Mouse (Mus musculus) thymus, postnatal 14 days (tissue): ENCODE measurements around the gene Unc5b.

ENCODE experiments used
- DNase-seq: peaks from one replicate; pipeline ENCODE4 v3.0.0; 2021

The Unc5b gene

DNA sequence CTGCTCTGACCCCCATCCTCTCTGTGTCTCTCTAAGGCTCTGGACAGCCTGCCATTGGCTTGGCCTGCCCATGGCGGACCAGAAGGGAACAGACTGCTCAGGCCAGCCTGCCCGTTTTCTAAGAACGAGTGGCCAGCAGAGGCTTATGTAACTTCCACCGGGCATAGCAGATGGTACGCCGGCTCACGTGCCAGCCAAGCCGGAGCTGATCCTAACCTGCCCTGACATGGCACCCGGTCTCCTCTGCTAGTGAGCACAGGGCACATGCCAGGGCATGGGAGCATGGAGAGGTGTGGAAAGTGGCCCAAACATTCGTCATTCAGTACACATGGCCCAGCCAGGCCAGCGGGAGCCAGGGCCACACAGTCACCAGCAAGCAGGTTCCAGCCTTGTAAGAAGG, 10.8 kb downstream of the Unc5b start:
- no peak for DNase-seq

GRCm38 (mm10) chr10:60819654-60820192, 11.7 kb downstream of the Unc5b start:
- no peak for DNase-seq

GRCm38 (mm10) chr10:60819179-60819578, 12.2 kb downstream of the Unc5b start:
- DNase-seq: no peak

- DNase-seq: no peak
Measured at GRCm38 (mm10) chr10:60818708-60819107, 12.7 kb downstream of the Unc5b start.

- DNase-seq: no peak
Measured at GRCm38 (mm10) chr10:60817868-60818267, 13.5 kb downstream of the Unc5b start.

DNA sequence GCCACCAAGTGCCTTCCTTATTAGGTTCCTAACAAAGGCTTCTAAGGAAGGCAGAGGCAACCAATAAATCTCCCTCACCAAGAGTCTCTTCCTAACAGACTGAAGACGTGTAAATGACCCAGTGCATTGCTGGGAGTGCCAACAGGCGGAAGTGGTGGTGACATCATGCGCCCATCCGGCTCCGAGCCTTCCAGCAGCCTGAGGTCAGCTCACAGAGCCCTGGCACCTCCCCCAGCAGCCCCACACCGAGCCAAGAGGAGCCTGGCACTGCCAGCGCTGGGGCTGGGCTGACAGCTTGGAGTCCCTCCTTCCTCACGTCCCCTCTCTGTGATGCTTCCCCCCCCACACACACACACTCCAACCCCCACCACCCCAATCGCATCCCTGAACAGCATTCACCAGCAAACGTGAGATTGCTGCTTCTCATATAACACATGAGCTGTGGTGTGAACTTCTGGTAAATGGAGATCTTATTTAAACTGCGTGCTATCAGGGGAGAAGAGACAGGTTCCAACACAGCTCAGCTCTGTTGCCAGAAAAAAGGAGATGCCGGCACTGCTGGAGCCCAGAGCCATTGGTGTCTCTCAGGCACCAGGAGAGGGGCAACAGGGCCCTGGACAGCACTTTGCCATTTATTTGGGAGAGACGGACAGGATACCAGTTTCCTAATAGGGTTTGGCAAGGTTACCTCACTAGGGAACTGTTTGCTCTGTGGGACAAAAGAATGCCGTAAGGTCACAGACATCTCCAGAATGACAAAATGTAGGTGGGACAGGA, 14.3 kb downstream of the Unc5b start:
- DNase-seq: peak; percentile 55

DNA sequence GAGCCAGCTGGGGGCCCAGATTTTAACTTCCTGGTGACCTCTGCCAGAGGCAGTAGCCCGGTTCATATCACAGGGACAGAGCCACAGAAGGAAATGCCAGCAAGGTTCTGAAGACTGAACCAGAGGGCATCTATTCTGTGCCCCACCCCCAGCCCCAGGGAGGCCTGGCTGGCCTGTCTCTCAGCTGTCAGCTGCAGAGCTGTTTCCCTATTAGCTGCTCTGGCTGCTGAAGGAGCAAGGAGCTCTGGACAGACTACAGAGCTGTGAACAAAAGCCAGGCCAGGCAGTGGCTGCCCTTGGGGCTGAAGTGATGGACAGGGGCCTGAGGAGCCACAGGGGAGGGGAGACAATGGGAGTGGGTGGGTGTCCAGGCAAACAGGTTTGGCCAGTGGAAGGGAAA, 15.5 kb downstream of the Unc5b start:
- DNase-seq: no peak

- no peak for DNase-seq
Measured at GRCm38 (mm10) chr10:60815059-60815458, 16.3 kb downstream of the Unc5b start.

DNA sequence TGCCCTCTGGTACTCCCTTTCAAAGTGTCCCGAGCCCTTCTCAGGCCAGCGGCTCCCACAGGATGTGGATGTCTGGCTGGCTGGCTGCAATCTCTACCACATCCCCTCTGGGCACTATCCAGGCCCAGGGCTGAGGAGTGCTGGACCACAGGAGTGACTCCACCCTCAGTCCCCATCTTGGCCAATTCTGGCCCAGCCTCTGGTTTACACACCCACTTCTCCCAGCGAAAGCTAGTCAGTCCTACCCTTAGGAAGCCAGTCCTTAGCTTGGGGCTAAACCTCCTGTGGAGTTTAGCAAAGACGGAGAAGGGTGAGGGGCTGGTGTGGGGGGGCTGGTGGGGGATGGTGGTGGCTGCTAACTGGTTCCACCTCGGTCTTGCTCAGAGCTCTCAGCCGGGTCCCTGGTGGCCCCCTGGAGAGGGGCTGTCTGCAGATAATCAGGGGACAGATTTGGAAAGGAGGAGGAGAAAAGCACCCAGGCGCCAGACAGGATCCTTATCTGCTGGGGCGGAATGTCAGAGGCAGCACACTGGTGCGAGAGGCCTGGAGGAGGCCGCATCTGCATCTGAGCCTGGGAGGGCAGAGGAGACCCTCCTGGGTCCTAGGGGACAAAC, 16.8 kb downstream of the Unc5b start:
- no peak for DNase-seq

DNA sequence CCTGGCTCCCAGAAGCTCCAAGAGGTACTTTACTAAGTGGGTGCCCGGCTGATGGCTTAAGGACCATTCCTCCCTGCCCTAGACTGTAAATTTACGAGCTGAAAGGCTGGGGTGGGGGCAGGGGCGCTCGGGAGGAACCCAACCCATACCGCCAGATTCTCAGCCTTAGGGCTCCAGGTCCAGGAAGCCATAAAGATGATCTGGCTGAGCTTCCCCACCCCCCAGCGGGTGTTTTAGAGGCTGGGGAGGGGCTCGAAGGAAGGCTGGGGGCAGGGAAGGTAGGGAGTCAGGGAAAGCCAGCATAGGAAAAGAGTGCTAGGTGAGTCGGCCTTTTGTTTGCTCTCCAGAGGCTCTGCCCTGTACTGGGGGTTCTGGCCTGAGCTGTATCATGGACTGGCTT, 17.8 kb downstream of the Unc5b start:
- no peak for DNase-seq

DNA sequence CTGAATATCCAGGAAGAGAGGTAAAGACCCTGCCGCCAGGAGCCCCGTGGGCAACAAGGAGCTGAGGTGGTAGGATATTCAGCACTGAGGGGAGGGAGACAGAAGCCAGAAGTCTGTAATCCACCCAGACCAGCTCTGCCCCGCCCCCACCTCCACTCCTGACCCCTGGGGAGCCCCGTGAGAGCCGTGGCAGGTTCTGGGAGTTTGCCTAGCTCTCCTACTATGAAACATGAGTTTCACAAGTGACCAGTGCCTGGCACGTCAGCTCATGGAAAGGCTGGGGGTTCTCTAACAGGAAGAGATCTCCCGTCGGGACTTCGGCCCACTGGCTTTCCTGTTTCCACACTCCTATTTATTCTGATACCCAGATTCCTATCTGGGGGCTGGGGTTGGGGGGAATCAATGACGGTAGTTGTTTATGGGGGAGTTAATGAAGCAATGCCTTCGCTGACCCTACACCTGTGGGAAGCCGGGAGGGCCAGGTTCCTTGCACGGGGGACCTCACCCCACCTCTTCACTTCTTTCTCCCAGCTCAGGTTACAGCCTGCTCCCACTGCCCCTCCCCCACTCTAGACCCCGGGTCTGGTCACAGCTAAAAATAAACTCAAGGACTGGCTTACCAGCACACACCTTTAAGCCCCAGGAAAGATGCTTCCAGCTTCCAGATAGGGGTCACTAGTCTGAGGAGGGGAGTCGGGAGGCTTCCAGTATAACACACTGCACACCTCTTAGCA, 19.4 kb downstream of the Unc5b start:
- no peak for DNase-seq

DNA sequence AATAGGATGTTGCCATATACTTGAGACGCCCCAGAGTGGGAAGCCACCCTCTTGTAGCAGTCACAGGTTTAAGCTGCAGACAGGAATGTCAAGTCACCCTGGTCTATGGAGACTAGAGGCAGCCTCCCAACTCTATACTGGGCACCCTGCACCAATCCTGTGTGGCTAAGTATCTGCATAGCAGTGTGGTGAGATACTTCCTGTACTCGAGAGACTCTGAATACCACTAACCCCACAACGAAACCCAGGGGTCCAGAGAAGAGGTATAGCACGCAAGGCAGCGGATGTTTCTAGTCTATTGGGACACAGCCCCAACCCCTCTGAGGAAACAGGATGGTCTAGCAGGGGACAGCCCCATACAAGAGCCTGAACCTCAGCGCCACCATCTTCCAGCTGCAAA, 22.9 kb downstream of the Unc5b start:
- DNase-seq: peak; percentile 8

- DNase-seq: no peak
Measured at GRCm38 (mm10) chr10:60807531-60808185, 23.7 kb downstream of the Unc5b start.

- DNase-seq: no peak
Measured at GRCm38 (mm10) chr10:60806207-60806538, 25.2 kb downstream of the Unc5b start.

GRCm38 (mm10) chr10:60805436-60806206, 25.8 kb downstream of the Unc5b start:
- no peak for DNase-seq

GRCm38 (mm10) chr10:60804865-60805264, 26.5 kb downstream of the Unc5b start:
- no peak for DNase-seq

DNA sequence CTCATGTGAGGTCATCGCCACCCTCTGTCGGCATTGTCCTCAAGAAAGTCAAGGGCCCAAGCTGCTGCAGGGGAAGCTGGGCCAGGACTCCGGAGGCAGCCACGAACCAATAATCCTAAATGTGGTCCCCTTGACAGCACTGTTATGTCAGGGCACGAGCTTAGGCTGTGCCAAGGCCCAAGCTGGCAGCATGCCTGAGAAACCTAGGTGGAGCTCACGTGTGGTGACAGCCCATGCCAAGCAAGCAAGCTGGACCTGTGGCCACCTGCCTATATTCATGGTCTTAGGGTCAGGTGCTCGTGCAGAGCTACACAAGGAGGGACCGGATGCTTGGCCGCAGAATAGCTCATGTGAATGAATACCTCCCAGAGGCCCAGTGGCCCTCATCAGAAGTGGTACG, 27.4 kb downstream of the Unc5b start:
- DNase-seq: no peak

DNA sequence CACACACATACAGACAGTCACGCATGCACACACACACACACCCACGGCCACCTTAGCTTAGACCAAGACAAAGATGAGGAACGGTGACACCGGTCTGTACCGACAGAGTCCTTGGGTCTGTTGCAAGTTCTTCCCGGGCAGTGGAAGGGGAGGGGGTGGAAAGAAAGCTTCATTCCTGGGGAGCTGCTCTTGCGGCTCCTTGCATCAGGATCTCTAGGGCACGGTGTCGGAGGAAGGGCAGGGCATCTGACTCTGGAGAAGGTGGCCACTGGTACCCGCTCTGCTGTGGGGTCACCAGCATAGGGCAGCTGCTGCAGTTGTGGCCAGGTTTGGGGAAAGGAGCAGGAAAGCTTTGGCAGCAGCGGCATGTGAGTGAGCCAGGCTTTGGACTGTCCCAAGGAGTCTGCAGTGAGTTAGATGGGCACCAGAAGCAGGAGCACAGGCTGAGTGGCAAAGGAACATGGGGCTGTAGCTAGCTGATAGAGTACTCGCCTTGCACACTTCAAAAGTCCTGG, 29.4 kb downstream of the Unc5b start:
- no peak for DNase-seq

GRCm38 (mm10) chr10:60801168-60801897, 30.0 kb downstream of the Unc5b start:
- no peak for DNase-seq

- DNase-seq: no peak
Measured at GRCm38 (mm10) chr10:60800295-60801167, 30.9 kb downstream of the Unc5b start.
